Mouse (Mus musculus) CH12.LX (cell line): ENCODE results near the gene Nes. TPM values are rescaled to one million over a fixed set of nuclear protein-coding genes. Genes with fewer than 3 reads are reported as not detected.

Experiments used
- DNase-seq: peaks from one replicate; pipeline ENCODE4 v3.0.0-alpha.2; 2013; ENCODE audit errors: extremely low read depth
- H3K27ac ChIP-seq: 2 replicates; pipeline ENCODE4 v1.5.1; 2012; ENCODE audit warnings: low read depth, mild to moderate bottlenecking, control low read depth, moderate library complexity; ENCODE audit not compliant: insufficient read depth
- H3K27me3 ChIP-seq: replicated peaks from 2 replicates; pipeline ENCODE3; 2012; ENCODE audit warnings: inconsistent platforms
- H3K36me3 ChIP-seq, 2 experiments: replicated peaks in 1 of 2; 2 replicates each; pipeline versions ENCODE3 to v1.6.1; 2012; ENCODE audit warnings: inconsistent platforms in 1 of 2, low read length in 1 of 2, mild to moderate bottlenecking in 1 of 2, mixed read lengths in 1 of 2, moderate library complexity in 1 of 2; ENCODE audit not compliant: control insufficient read depth in 1 of 2, insufficient read depth in 1 of 2
- H3K4me1 ChIP-seq, 2 experiments: 2 replicates each; pipeline ENCODE4 v1.6.1; 2012; ENCODE audit warnings: inconsistent platforms in 1 of 2, moderate library complexity in 1 of 2; ENCODE audit not compliant: insufficient read depth in 2 of 2, control insufficient read depth in 1 of 2
- H3K4me2 ChIP-seq: 2 replicates; pipeline ENCODE4 v1.6.1; 2012; ENCODE audit warnings: low read depth, mild to moderate bottlenecking, control low read depth; ENCODE audit not compliant: poor library complexity, insufficient read depth, severe bottlenecking
- H3K4me3 ChIP-seq, 3 experiments: fragments of 150-350 bp in 1 of 3; sonication (generic) in 1 of 3; replicated peaks in 1 of 3; 2 replicates each; pipeline versions ENCODE3 to v1.5.1; 2011 to 2012; ENCODE audit warnings: low read depth in 2 of 3, low read length in 2 of 3, mild to moderate bottlenecking in 2 of 3, moderate library complexity in 2 of 3, control low read depth in 1 of 3, improper control_type of control experiment in 1 of 3, inconsistent platforms in 1 of 3, mixed read lengths in 1 of 3; ENCODE audit not compliant: poor library complexity in 1 of 3
- H3K79me2 ChIP-seq: replicated peaks from 2 replicates; pipeline ENCODE4 v1.6.1; 2012; ENCODE audit warnings: mild to moderate bottlenecking, moderate library complexity; ENCODE audit not compliant: control insufficient read depth, poor library complexity, insufficient read depth, severe bottlenecking; ENCODE audit errors: extremely low read depth
- H3K9ac ChIP-seq: 2 replicates; pipeline ENCODE4 v1.6.1; 2012; ENCODE audit warnings: low read depth, mild to moderate bottlenecking, control low read depth, moderate library complexity; ENCODE audit not compliant: insufficient read depth
- H3K9me3 ChIP-seq: replicated peaks from 2 replicates; pipeline ENCODE3; 2012; ENCODE audit warnings: low read length, inconsistent platforms, mixed read lengths
- BHLHE40 ChIP-seq: IDR thresholded peaks from 2 replicates; pipeline ENCODE4 v1.6.1; 2011; ENCODE audit warnings: mild to moderate bottlenecking, low read depth, low read length, improper control_type of control experiment
- CHD1 ChIP-seq: IDR thresholded peaks from 2 replicates; pipeline ENCODE4 v1.6.1; 2012; ENCODE audit warnings: low read depth, low read length, improper control_type of control experiment, inconsistent platforms
- CHD2 ChIP-seq: IDR thresholded peaks from 2 replicates; pipeline ENCODE4 v1.6.1; 2011; ENCODE audit warnings: low read length, improper control_type of control experiment
- CTCF ChIP-seq, 2 experiments: IDR thresholded peaks in 1 of 2; conservative IDR thresholded peaks in 1 of 2; 2 replicates each; pipeline ENCODE4 v1.5.1; 2011 to 2012; ENCODE audit warnings: low read depth in 2 of 2, low read length in 2 of 2, improper control_type of control experiment in 1 of 2, inconsistent platforms in 1 of 2, mild to moderate bottlenecking in 1 of 2, moderate library complexity in 1 of 2
- E2F4 ChIP-seq: IDR thresholded peaks from 2 replicates; pipeline ENCODE4 v1.6.1; 2011; ENCODE audit warnings: low read depth, low read length, improper control_type of control experiment; ENCODE audit not compliant: insufficient replicate concordance
- ELF1 ChIP-seq: IDR thresholded peaks from 2 replicates; pipeline ENCODE4 v1.6.1; 2014; ENCODE audit warnings: low read depth, mild to moderate bottlenecking, inconsistent platforms, low read length, improper control_type of control experiment
- EP300 ChIP-seq: IDR thresholded peaks from 2 replicates; pipeline ENCODE4 v1.6.1; 2011; ENCODE audit warnings: low read length, improper control_type of control experiment
- JUN ChIP-seq: IDR thresholded peaks from 2 replicates; pipeline ENCODE4 v1.6.1; 2011; ENCODE audit warnings: low read depth, mild to moderate bottlenecking, low read length, improper control_type of control experiment, moderate library complexity; ENCODE audit not compliant: insufficient read depth
- KAT2A ChIP-seq: IDR thresholded peaks from 2 replicates; pipeline ENCODE4 v1.6.1; 2012; ENCODE audit warnings: low read length, improper control_type of control experiment, inconsistent platforms; ENCODE audit not compliant: insufficient replicate concordance
- MAX ChIP-seq: IDR thresholded peaks from 2 replicates; pipeline ENCODE4 v1.6.1; 2011; ENCODE audit warnings: low read length, improper control_type of control experiment
- MEF2A ChIP-seq: IDR thresholded peaks from 2 replicates; pipeline ENCODE4 v1.6.1; 2014; ENCODE audit warnings: low read depth, mild to moderate bottlenecking, inconsistent platforms, low read length, improper control_type of control experiment, borderline replicate concordance
- NELFE ChIP-seq: IDR thresholded peaks from 2 replicates; pipeline ENCODE4 v1.6.1; 2011; ENCODE audit warnings: low read depth, low read length, improper control_type of control experiment
- NRF1 ChIP-seq: IDR thresholded peaks from 2 replicates; pipeline ENCODE4 v1.6.1; 2014; ENCODE audit warnings: low read depth, mild to moderate bottlenecking, inconsistent platforms, low read length, improper control_type of control experiment, moderate library complexity
- PAX5 ChIP-seq: IDR thresholded peaks from 2 replicates; pipeline ENCODE4 v1.6.1; 2012; ENCODE audit warnings: low read length, inconsistent platforms, mixed read lengths
- POLR2A ChIP-seq: IDR thresholded peaks from 2 replicates; pipeline ENCODE4 v1.6.1; 2011; ENCODE audit warnings: low read depth, mild to moderate bottlenecking, improper control_type of control experiment, low read length
- POLR2AphosphoS2 ChIP-seq: IDR thresholded peaks from 2 replicates; pipeline ENCODE4 v1.6.1; 2011; ENCODE audit warnings: low read depth, low read length, improper control_type of control experiment
- RAD21 ChIP-seq: IDR thresholded peaks from 2 replicates; pipeline ENCODE4 v1.6.1; 2011; ENCODE audit warnings: low read depth, mild to moderate bottlenecking, low read length, improper control_type of control experiment, moderate library complexity
- SMC3 ChIP-seq: IDR thresholded peaks from 2 replicates; pipeline ENCODE4 v1.6.1; 2011; ENCODE audit warnings: low read depth, low read length, improper control_type of control experiment
- TBP ChIP-seq: conservative IDR thresholded peaks from 2 replicates; pipeline ENCODE4 v1.6.1; 2011; ENCODE audit warnings: low read depth, low read length, improper control_type of control experiment
- UBTF ChIP-seq: IDR thresholded peaks from 2 replicates; pipeline ENCODE4 v1.6.1; 2012; ENCODE audit warnings: low read depth, mild to moderate bottlenecking, inconsistent platforms, low read length, improper control_type of control experiment, moderate library complexity
- USF1 ChIP-seq: IDR thresholded peaks from 2 replicates; pipeline ENCODE4 v1.6.1; 2014; ENCODE audit warnings: low read depth, mild to moderate bottlenecking, inconsistent platforms, low read length, improper control_type of control experiment
- USF2 ChIP-seq: conservative IDR thresholded peaks from 2 replicates; pipeline ENCODE4 v1.6.1; 2011; ENCODE audit warnings: low read depth, low read length, improper control_type of control experiment
- ZMIZ1 ChIP-seq: IDR thresholded peaks from 2 replicates; pipeline ENCODE4 v1.6.1; 2012; ENCODE audit warnings: low read depth, mild to moderate bottlenecking, inconsistent platforms, low read length, improper control_type of control experiment
- dilution Hi-C: fragments of 300-500 bp; cut with MboI; formaldehyde crosslinking; loops from 2 replicates; pipeline ENCODE4 v1.14.3; 2020; ENCODE audit warnings: low sequenced_read_pairs; ENCODE audit not compliant: extremely low pct_unique_long_range_greater_than_20kb, extremely low pct_ligation_motif_present
- in situ Hi-C: fragments of 300-500 bp; cut with MboI; formaldehyde crosslinking; loops from 3 replicates; pipeline ENCODE4 v1.14.3; 2019; ENCODE audit warnings: low sequenced_read_pairs, low pct_ligation_motif_present, low pct_unique_long_range_greater_than_20kb, mixed read lengths
- polyA plus RNA-seq: library from polyadenylated mRNA; unstranded; fragments of >175 nt; gene quantifications from 2 replicates; pipeline ENCODE4 v1.2.1, GENCODE M21; 2012; ENCODE audit warnings: low read depth; ENCODE audit not compliant: insufficient read length
- total RNA-seq, 2 experiments: library from RNA; depleted of rRNA; stranded (reverse); fragments of 300-350 nt in 1 of 2; fragments of >200 nt in 1 of 2; gene quantifications; 2 replicates each; pipeline ENCODE4 v1.2.3; 2012 to 2014

The Nes gene
- total and polyA plus RNA-seq, 3 experiments, result 0.04 TPM; not detected in 1

- Histone ChIP-seq H3K4me3 (no peak overlapping the region), H3K27ac (no peak overlapping the region), H3K79me2 (no peaks in the 10 kb centered on the region), H3K9ac (no peak overlapping the region), H3K36me3 (no peaks in the 10 kb centered on the region), H3K9me3 (no peaks in the 10 kb centered on the region), H3K4me1 (peaks cover 2 to 32% of the 10 kb centered on the region in 2 experiments; a peak in 3 of 4 replicates), H3K4me2 (no peak overlapping the region), H3K27me3 (peaks cover 66% of the 10 kb centered on the region)
- in situ Hi-C loops (no loop called here), dilution Hi-C loops (no loop called here)
- DNase-seq, result no peak
- TF ChIP-seq NRF1, result peak; percentile 77
- TF ChIP-seq JUN, result no peak
Measured at GRCm38 (mm10) chr3:87989935-87990334, 19.1 kb downstream of the Nes start.

- TF ChIP-seq MAX (no peak), ZMIZ1 (no peak), E2F4 (no peak), KAT2A (no peak), CTCF (conservative IDR thresholded peaks at IDR 0.05 in 1 of 2, IDR thresholded peaks at IDR 0.05 in 1 of 2; ENCODE audit: low read depth in 2 of 2, low read length in 2 of 2) (no peak), CHD2 (no peak), EP300 (no peak), TBP (no peak), POLR2A (no peak), POLR2AphosphoS2 (no peak), MEF2A (no peak), PAX5 (no peak), USF1 (no peak)
- in situ Hi-C loops, result no loop called here
- no peak overlapping the region for H3K4me2 ChIP-seq
- no peaks in the 10 kb centered on the region for H3K79me2 ChIP-seq
- DNase-seq, result peak; percentile 41
- H3K36me3 ChIP-seq, result no peaks in the 10 kb centered on the region
- H3K27me3 ChIP-seq, result peaks cover 93% of the 10 kb centered on the region
- H3K9ac ChIP-seq, result no peak overlapping the region
- dilution Hi-C loops, result no loop called here
- peaks cover 2% of the 10 kb centered on the region for H3K9me3 ChIP-seq
- no peak overlapping the region for H3K4me3 ChIP-seq
- no peak overlapping the region for H3K27ac ChIP-seq
- H3K4me1 ChIP-seq, result peaks cover 0 to 5% of the 10 kb centered on the region in 2 experiments; a peak in 1 of 4 replicates
Measured at GRCm38 (mm10) chr3:87993436-87993835, 22.6 kb downstream of the Nes start.

GRCm38 (mm10) chr3:87995331-87995730 is 24.5 kb downstream of the Nes start:
- no peak overlapping the region for H3K4me3 ChIP-seq
- no peak for DNase-seq
- dilution Hi-C loops, result no loop called here
- no peak overlapping the region for H3K4me2 ChIP-seq
- no peak overlapping the region for H3K27ac ChIP-seq
- H3K4me1 ChIP-seq, result peaks cover 0 to 5% of the 10 kb centered on the region in 2 experiments; a peak in 1 of 4 replicates
- no peaks in the 10 kb centered on the region for H3K79me2 ChIP-seq
- no peaks in the 10 kb centered on the region for H3K36me3 ChIP-seq
- no peak overlapping the region for H3K9ac ChIP-seq
- no peak for TF ChIP-seq POLR2A
- TF ChIP-seq SMC3, result no peak
- no peak for TF ChIP-seq RAD21
- TF ChIP-seq CHD1, result no peak
- TF ChIP-seq USF2, result no peak
- no peak for TF ChIP-seq UBTF
- no peak for TF ChIP-seq NELFE
- TF ChIP-seq ELF1, result no peak
- TF ChIP-seq BHLHE40, result no peak
- H3K27me3 ChIP-seq, result peaks cover 93% of the 10 kb centered on the region
- in situ Hi-C loops, result no loop called here
- peaks cover 8% of the 10 kb centered on the region for H3K9me3 ChIP-seq
